Mouse (Mus musculus) mouse trophoblast stem cell (cell line): ENCODE results near the gene Dcaf8.

Experiments
- in situ Hi-C, 2 experiments: fragments of 300-500 bp; cut with MseI, MboI; formaldehyde crosslinking; loops; 2 replicates in 1 of 2; 3 replicates in 1 of 2; pipeline ENCODE4 v1.15.1; 2025

The Dcaf8 gene

DNA sequence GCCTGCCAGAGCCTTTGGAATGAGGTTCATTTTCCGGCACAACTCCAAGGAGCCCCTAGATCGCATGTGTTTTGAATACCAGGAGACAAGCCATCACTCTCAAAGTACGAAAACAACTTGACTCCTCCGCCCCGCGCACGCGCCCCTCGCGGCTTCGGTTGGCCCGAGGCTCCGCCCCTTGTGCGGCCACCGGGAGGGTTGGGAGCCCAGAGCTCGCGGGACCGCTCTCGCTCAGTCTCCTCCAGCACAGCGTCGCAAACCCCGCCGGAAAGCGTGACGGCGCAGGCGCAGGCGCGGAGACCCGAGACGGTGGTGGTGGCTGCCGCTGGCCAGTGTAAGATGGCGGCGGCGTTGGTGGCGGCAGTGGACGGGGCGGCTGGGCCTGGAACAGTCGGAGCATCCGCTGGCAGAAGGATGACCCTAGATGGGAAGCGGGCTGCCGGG lies at the start of gene Dcaf8:
TSS of gene Dcaf8 (plus strand) at position 250 of the 444 bp plus-strand sequence.
- in situ Hi-C loops, result no loop called here

GRCm38 (mm10) chr1:172099325-172100033 lies 48.4 kb upstream of the Dcaf8 start:
- in situ Hi-C loops, result no loop called here

DNA sequence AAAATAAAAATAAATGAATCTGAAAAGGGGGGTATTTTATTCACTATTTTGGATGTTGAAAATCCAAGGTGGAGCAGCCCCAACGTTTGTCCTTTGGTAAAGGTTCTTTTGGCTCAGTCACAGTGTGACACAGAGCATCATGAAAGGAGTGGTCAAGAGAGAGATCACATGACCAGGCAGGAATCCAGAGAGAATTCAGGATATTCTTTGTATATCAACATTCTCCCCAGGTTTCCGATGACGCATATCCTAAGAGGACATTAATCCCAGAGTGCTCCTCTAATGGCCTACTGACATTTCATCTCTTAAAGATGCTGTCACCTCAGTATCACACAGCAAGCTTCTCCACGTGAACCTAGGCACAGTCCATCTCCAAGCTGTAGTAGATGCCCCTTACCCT lies 44.3 kb upstream of the Dcaf8 start:
- in situ Hi-C loops, result no loop called here

- in situ Hi-C loops, result no loop called here
Observed at GRCm38 (mm10) chr1:172105101-172105500, 42.8 kb upstream of the Dcaf8 start.

DNA sequence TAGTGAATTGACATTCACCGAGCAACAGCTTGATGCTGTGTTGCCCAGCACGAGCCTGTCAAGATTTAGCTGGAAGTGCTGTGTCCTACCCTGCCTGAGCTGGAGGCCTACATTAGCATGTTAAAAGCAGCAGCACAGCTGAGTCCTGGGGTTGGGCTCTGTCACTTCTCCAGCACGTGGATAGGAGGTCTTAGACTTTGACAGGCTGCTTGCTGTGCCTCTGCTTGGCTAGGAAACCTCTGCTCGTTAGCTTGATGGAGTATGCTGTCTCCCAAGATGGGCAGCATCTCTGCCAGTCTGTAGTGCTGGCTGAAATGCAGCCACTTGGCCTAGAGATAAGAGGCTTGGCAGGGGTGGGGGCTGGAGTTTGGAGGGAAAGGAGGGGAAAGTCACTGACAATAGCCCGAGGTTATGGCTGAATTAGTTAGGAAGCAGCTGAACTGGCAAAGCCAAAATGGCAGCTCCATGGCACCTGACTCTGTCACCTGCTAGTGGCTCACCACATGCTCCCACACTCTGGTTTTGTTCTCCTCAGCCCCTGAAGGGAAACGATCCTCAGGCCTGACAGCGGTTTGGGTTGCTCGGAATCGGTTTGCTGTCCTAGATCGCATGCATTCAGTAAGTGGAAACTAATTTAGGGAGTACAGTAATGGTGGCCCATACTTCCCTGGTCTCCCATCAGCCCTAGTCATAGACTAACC lies 40.0 kb upstream of the Dcaf8 start:
- in situ Hi-C loops, result no loop called here

DNA sequence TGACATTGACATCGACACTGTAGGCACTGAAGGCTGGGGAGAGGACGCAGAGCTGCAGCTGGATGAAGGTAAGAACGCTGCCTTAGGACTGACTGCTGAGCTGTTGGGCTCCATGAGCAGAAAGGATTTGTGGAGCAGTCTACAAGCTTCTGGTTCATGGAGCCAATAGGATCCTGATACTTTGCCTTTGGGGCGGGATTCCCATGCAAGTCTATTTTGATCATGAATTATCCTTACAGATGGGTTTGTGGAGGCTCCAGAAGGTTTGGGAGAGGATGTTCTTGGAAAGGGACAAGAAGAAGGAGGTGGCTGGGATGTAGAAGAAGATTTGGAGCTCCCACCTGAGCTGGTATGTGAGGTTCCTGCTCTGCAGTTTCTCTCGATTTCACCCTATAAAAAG lies 30.9 kb upstream of the Dcaf8 start:
- in situ Hi-C loops, result no loop called here

GRCm38 (mm10) chr1:172119100-172119499 lies 28.8 kb upstream of the Dcaf8 start:
- in situ Hi-C loops, result no loop called here

DNA sequence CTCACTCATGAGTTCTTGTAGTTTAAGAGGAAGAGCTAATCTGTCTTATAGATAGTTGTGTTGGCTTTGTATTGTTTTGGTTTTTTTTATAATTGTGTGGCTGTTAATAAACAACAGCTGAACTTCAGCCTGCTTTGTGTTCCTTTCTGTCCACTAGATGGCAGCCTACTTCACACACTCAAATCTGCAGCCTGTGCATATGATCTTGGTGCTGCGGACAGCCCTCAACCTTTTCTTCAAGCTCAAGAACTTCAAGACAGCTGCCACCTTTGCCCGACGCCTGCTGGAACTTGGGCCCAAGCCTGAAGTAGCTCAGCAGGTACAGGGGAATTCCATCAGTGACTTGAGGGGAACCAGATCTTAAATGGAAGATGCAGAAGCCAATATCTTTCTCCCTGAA lies 28.2 kb upstream of the Dcaf8 start:
- in situ Hi-C loops, result no loop called here

DNA sequence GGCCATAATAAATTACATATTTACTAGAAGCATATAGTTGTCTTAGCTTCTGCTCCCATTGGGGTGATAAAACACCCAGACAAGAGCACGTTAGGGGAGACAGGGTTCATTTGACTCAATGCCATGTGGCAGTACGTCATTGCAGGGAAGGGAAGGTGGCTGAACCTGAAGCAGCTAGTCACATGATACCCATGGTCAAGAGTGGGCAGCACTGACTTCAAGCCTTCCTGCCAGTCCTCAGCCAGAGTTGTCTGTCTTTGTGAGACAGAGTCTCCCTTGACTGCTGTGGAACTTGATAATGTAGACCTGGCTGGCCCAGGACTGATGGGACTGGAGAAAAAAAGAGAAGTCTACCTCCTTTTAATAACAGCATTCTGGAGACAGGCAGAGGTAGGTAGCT lies 25.2 kb upstream of the Dcaf8 start:
- in situ Hi-C loops, result no loop called here

- in situ Hi-C loops, result no loop called here
Observed at GRCm38 (mm10) chr1:172124572-172124971, 23.3 kb upstream of the Dcaf8 start.

- in situ Hi-C loops, result no loop called here
Observed at GRCm38 (mm10) chr1:172126376-172127347, 21.2 kb upstream of the Dcaf8 start, which contains the start of gene Pex19. Pex19 (plus strand) TSS chr1:172126755.

- in situ Hi-C loops, result no loop called here
Observed at GRCm38 (mm10) chr1:172127487-172127886, 20.4 kb upstream of the Dcaf8 start.

GRCm38 (mm10) chr1:172128563-172128962 lies 19.3 kb upstream of the Dcaf8 start:
- in situ Hi-C loops, result no loop called here

DNA sequence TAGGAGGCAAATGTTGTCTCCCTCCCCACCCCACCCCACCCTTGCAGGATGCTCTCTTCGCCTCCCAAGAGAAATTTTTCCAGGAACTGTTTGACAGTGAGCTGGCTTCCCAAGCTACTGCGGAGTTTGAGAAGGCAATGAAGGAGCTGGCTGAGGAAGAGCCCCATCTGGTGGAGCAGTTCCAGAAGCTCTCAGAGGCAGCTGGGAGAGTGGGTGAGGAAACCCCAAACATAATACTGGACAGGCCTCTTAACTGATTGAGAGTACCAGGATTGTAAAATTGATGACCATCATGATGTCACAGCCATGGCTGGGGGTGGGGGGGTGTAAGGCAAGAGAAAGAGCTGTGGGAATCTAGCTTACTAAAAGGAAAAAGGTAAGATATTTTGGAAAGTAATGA lies 18.8 kb upstream of the Dcaf8 start:
- in situ Hi-C loops, result no loop called here

GRCm38 (mm10) chr1:172129780-172130179 lies 18.1 kb upstream of the Dcaf8 start:
- in situ Hi-C loops, result no loop called here

- in situ Hi-C loops, result no loop called here
Observed at GRCm38 (mm10) chr1:172132319-172132718, 15.6 kb upstream of the Dcaf8 start.

DNA sequence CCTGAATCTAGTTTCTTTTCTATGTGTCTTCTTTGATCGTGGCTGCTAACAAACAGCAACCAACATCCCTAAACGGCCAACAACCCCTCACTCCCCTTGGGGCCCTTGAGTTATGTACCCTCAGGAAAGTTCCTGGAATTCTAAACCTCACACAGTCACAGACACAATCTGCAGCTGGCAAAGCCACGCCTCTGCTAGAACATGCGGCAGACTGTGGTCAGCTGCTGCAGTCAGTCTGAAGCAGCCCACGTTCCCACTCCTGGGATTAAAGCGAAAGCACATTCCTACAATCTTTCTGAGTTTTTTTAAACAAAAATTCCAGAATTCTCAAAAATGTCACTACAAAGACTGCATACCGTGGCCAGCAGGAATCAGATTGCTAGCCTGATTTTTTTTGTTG lies 14.3 kb upstream of the Dcaf8 start:
- in situ Hi-C loops, result no loop called here

- in situ Hi-C loops, result no loop called here
Observed at GRCm38 (mm10) chr1:172134072-172134471, 13.8 kb upstream of the Dcaf8 start.

GRCm38 (mm10) chr1:172140160-172140559 lies 7.7 kb upstream of the Dcaf8 start:
- in situ Hi-C loops, result no loop called here

DNA sequence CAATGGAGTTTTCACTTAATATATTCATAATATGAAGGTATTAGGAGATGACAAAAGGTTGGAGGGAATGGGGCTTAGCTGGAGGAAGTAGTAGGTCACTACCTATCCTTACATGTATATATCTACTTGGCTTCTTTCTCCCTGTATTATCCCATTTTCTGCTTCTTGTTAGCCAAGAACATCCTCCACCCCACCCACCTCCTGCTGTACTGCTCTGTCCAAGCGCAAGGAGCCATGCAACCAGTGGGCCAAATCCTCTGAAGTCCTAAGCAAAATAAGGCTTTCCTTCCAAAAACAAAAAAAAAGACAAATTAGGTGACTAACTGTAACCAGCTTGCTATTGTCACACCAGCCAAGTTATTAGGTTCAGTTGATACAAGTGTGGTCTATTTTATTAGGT lies 7.1 kb upstream of the Dcaf8 start:
- in situ Hi-C loops, result no loop called here

DNA sequence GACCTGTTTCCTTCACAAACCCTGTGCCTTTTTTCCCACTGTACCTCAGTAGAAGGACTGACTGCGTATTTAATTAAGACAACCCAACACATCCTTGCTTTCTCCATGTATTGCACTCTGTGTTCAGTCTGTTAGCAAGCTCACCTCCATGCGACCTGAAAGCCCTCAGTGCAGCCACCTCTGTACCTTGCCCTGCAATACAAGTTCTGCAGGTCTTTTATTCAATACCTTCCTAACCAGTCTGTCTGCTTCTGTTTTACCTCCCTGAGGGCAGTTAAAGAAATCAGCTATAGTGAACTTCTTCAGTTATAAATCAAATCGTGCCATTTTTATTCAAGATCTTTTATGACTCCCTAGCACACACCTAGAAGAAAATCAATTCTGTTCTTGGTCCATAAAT lies 6.4 kb upstream of the Dcaf8 start:
- in situ Hi-C loops, result no loop called here

DNA sequence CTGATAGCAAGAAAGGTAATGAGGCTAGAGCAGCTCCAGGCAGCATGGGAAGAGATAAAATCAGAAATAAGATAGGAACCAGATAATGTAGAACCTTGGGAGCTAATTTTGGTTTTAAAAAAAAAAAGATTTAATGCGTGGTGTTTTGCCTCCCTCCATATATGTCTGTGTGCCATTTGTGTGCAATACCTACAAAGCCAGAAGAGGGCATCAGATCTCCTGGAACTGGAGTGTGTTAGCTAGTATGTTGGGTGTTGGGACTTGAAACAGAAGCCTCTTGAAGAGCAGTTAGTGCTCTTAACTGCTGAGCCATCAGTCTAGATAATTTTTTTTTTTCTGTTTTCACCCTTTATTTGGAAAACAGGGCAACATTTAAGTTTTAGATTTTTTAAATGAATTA lies 4.3 kb upstream of the Dcaf8 start:
- in situ Hi-C loops, result no loop called here
